Mouse (Mus musculus) adrenal gland, adult (tissue): ENCODE data around the gene Slc6a16.

ENCODE experiments used
- DNase-seq, 2 experiments: peaks; one replicate each; pipeline ENCODE4 v3.0.0; 2022 to 2023; ENCODE audit warnings: low spot score in 1 of 2; ENCODE audit not compliant: inconsistent age in 2 of 2

Slc6a16 gene

DNA sequence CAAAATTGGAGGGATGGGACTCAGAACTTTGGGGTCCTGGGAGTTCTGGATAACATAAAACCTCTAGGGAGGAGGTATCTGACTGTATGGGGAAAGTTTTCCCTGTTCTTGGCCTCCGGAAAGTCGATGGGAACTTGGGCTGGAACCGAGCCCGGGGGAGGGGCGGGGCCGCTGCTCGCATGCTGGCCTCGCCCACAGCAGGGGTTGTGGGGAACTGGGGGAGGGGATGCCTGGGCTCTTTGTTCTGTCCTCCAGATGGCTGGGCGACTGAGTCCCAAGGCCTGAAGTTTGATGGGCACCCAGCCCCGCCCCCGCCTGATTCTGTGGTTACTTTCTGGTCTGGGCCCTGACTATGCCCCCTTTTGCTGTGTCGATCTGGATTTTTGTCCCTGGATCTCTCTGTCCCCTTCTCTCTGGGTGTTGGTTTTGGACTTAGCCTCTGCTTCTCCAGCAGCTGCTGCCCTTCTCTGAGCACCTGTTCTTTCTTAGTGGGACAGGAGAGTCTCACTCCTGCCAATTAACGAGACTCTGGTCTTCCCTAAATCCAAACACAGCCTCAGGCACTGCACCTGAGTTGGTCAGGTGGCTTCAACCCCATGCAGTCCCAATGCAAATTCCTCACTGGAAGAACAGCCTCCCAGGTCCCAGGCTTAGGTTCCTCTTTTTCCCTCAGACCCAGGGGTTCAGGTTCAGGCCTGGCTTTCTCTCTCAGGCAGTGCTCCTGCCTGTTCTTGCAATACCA is 24.3 kb upstream of the Slc6a16 start:
- DNase-seq, result peak; percentile 52 to 72

DNA sequence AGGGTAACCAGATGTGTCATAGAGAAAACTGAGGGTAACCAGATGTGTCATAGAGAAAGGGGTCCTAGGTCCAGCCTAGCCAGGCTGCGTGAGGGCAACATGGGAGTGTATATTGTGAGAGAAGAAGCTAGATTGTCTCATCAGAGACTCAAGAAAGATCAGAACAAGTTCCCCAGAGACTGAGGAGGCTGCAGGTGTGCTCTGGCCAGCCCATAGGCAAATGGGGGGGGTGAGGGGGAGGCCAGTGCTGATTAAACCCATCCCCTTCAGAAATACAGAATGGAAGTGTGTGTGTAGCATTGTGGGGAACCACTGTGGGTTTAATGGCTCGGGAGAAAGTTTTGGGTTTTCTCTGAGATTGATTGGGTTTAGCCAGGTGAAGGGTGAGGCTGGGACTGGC is 19.2 kb upstream of the Slc6a16 start:
- no peak for DNase-seq

DNA sequence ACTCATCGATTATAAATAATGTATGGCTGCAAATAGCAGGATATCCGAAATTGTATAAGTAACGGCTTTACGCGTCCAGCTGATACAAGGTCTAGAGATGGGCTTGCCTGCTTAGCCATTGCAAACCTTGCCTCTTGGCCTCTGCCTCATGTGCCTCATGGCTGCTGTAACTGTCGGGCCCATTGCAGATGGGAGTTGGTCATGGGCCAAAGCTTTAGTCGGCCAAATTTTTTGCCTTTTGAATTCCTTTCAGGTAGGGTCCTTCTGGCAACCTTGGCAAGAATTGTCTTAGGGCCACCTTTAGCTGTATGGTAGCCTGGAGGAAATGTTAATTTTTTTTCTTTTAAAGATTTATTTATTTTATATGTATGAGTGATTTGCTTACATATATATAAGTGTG is 16.1 kb upstream of the Slc6a16 start:
- DNase-seq, result no peak

- DNase-seq, result no peak
Measured at GRCm38 (mm10) chr7:45226421-45226820, 14.5 kb upstream of the Slc6a16 start.

GRCm38 (mm10) chr7:45228548-45228947 is 12.3 kb upstream of the Slc6a16 start:
- DNase-seq, result no peak

DNA sequence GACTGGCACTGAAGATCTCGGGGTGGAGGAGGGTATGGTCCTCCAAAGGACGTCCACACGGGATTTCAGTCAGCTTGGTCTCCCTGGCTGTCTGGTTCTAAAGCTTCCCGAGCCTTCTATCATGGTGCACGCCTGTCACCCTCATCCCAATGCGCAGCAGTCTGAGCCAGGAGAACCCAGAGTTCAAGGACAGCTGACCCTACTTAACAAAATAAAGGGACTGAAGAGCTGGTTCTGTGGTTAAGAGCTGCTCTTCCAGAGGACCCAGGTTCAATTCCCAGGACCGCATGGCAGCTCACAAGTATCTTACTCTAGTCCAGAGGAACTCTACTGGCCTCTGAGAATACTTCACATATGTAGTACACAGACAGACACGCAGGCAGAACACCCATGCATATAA is 11.8 kb upstream of the Slc6a16 start:
- DNase-seq, result no peak

DNA sequence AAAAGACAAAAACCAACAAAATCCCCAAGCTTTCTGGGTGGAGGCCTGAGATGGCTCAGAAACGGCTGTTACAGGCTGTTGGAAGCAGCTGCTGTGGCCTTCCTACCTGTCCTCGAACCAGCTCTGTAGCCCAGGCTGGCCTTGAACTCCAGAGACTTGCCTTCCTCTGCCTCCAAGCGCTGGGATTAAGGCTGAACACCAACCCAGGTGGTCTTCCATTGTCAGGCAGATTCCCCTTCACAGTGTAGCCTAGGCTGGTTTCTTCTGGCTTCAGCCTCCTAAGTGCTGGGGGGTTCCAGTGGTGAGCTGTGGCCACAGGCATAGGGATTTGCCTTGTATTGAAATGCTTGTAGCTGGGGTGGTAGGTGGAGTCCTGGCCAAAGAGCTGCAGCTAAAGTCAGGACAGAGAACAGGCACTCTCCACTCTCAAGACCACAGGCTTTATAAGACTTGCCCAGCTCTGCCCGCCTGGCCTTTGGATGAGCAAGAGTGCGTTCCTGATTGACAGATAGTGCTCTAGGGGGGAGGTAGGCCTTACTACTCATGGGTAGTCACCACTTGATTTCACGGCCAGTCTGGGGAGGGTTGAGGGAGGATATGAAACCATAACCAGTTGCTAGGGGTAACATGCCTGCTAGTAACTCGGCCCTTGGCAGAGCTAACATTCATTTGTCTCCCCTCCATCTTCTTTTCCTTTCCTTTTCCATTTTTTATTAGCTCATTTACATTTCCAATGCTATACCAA is 11.3 kb upstream of the Slc6a16 start:
- no peak for DNase-seq

- no peak for DNase-seq
Measured at GRCm38 (mm10) chr7:45231192-45231591, 9.7 kb upstream of the Slc6a16 start.

- no peak for DNase-seq
Measured at GRCm38 (mm10) chr7:45231941-45232340, 8.9 kb upstream of the Slc6a16 start.

GRCm38 (mm10) chr7:45232716-45233465 is 8.0 kb upstream of the Slc6a16 start:
- DNase-seq, result no peak

DNA sequence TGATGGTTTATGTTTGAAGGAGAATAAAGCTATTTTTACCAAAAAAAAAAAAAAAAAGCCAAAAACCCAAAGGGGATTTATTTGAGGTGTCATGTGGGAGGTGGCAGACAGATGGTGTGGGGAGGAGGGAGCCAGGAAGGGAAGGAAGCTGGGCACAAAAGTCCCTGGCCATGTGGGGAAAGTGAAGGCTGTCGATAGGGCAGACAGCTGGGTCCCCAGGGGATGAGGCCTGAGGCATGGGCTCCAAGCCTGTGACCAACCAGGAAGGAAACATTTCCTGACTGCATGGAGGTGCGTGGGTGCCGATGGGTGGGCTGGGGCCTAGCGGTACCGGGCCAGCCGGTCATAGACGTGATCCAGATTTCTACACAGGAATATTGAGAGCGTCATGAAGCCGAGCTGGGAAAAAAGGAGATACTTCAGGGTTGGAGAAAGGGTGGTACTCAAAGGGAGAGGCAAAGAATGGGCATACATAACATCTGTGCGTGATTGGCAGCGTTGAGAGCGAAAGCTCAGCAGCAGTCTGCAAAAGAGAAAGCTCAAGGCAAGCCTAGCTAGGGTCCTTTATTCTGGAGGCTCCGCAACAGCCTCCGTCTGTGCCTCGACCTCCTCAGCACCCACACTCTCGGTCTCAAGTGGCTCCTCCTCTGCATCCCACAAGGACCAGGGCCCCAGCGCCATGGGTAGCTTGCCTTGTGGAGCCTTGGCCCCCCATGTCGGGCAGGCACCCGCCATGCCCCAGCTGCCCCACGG is 7.1 kb upstream of the Slc6a16 start:
- peak in 1 of 2 experiments; percentile 36 for DNase-seq

GRCm38 (mm10) chr7:45234333-45234841 is 6.5 kb upstream of the Slc6a16 start:
- no peak for DNase-seq

- peak; percentile 36 to 75 for DNase-seq
Measured at GRCm38 (mm10) chr7:45234922-45235571, 5.8 kb upstream of the Slc6a16 start.

- peak in 1 of 2 experiments; percentile 35 for DNase-seq
Measured at GRCm38 (mm10) chr7:45235656-45236180, 5.2 kb upstream of the Slc6a16 start.

DNA sequence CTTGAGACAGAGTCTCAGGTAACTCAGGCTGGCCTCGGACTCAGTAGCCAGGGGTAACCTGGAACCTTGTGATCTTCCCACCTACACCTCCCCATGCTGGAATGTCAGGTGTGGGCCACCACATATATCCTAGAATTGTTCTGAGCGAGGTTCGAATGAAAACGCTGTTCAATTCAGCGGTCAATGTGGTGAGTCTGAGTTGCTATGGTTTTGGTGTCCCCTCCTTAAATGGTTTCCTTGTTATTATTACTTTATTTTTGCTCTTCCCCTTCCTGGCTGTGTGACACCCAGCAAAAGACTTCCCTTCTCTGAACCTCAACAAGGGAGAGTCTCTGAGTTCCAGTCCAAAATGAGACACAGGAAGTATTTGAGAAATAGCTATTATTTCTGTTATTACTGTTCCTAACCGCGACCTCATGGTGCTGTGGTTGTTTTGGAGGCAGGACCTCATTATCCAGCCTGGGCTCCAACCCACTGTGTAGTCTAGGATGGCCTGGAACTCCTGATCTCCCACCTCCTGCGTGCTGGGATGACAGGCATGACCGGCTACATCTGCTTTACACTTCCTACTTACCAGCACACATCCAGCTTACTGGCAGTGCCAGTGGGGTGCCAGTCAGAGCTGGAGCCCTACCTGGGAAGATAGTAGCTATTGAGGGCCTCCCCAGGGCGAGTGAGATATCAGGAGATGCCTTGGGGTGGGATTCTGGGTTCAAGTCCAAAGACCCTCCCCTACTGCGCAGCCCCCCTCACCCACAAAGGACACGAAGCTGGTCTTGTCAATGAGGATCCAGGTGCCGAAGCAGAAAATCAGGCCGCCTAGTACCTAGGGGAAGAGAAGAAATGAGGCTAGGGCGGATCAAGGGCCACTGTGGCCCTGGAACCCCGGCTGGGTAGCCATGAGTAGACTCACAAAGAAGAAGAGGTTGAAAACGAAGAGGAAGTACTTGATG is 2.9 kb upstream of the Slc6a16 start:
- no peak for DNase-seq

GRCm38 (mm10) chr7:45238723-45239496 is 2.0 kb upstream of the Slc6a16 start, which contains the start of gene Cd37:
Cd37 (minus strand) TSS chr7:45239115.
- peak in 1 of 2 experiments; percentile 46 for DNase-seq

- no peak for DNase-seq
Measured at GRCm38 (mm10) chr7:45240109-45240508, 776 bp upstream of the Slc6a16 start.

DNA sequence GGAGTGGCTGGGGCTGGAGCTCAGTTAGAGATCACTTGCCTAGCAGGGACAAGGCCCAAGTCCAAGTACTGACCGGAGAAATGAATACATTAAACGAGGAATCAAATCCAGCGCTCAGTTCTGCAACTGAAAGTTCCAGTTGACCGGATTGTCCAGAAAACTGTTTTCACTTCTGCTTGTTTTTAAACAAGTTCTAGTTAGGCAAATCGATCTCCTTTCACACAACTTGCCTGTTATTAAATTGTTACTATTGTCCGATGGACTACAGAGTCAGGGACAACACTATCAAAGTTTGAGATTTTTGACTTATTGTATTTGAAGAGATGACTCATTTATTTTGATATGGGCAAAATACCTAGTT is 484 bp downstream of the Slc6a16 start:
- DNase-seq, result no peak
